Mouse (Mus musculus): Measurements from ENCODE around the gene Itga11.
A peak's percentile ranks its signal among the peaks of the same experiment; 100 is the strongest.
"Not testable (repeated sequence)": the region's sequence is repeated elsewhere in the genome, so short reads cannot be mapped to it uniquely, and the experiment has no call there.

The Itga11 gene

GRCm38 (mm10) chr9:62817828-62818614, 140.4 kb downstream of the Itga11 start:
- DNase-seq (ENCODE audit: low spot score in 2 of 2), result no peak

DNA sequence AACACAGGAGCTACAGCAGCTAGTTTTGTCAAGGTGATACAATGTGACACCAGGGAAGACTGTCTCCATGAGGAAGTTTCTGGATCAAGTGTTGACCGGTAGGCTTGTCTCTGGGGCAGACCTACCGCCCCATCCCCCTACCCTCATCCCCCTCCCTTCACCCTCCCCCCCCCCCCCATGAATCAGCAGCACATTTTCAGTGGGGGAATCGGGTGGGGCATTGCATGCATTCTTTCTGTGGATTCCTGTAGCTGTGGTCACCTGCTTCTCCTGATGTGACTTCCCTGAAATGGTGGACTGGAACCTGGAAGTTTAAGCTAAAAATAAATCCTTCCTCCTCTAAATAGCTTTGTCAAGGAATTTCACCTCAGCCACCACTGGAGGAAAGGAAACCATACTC, 141.9 kb downstream of the Itga11 start:
- no peak for DNase-seq (ENCODE audit: low spot score in 2 of 2)

DNA sequence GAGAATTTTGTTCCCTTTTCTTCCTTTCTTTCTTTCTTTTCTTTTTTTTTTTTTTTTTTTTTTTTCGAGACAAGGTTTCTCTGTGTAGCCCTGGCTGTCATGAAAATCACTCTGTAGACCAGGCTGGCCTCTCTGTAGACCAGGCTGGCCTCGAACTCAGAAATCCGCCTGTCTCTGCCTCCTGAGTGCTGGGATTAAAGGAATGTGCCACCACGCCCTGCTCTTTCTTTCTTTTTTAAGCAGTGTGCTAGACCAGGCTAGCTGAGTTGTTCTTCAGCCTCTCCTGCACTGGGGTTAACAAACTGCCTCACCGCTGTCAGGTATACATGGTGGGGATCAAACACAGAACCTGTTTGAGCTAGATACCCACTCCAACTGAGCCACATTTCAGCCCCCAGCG, 142.3 kb downstream of the Itga11 start:
- not testable (repeated sequence) for DNase-seq (ENCODE audit: low spot score in 2 of 2)

DNA sequence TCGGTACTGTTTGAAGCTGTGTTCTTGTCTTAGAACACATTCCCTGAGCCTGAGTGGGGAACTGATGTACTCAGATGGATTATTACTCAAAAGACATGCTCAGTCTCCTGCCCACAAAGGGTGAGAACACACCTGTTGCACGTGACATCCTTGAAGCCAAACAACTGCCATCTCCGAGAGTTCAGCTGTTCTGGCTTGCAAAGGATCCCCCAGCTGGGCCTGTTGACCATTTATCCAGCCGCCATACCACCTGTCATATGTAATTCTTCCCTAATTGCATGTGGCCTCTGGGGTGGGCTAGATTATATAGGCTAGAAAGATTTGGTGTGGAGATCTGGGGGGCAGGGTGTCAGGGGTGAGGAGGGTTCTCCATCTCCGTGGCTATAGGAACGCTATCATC, 143.2 kb downstream of the Itga11 start:
- DNase-seq (ENCODE audit: low spot score in 2 of 2), result no peak

- DNase-seq (ENCODE audit: low spot score in 2 of 2), result no peak
Observed at GRCm38 (mm10) chr9:62821811-62822210, 144.2 kb downstream of the Itga11 start.

- DNase-seq (ENCODE audit: low spot score in 2 of 2), result no peak
Observed at GRCm38 (mm10) chr9:62825791-62826393, 148.3 kb downstream of the Itga11 start.

DNA sequence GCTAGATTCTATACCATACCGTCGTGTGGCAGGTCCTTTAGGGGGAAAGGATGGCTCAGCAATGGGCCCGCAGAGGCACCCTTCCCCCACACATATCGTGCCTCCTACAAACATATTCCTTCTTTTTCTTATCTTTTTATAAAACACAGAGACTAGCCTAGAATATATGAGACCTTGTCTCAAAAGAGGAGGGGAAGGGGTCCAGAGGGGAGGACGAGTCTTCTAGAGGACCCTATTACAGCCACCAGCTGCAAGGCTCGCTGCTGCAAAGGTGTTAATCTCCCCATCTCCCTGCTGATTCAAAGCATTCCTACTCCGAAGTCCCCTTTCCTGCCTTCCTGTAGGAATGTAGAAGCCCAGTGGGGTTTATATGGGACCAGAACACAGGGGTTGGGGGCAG, 148.8 kb downstream of the Itga11 start:
- no peak for DNase-seq (ENCODE audit: low spot score in 2 of 2)

- DNase-seq (ENCODE audit: low spot score in 2 of 2), result no peak
Observed at GRCm38 (mm10) chr9:62827939-62828652, 150.5 kb downstream of the Itga11 start.

GRCm38 (mm10) chr9:62828662-62829086, 151.0 kb downstream of the Itga11 start:
- DNase-seq (ENCODE audit: low spot score in 2 of 2), result peak; percentile 89 to 92

GRCm38 (mm10) chr9:62829877-62830276, 152.3 kb downstream of the Itga11 start:
- no peak for DNase-seq (ENCODE audit: low spot score in 2 of 2)

Data from frontal cortex, postnatal 10 days (tissue).